Mouse (Mus musculus) intestine, embryonic 16.5 days (tissue): ENCODE measurements around the gene Tyms. TPM values are rescaled to one million over a fixed set of nuclear protein-coding genes. Genes with fewer than 3 reads are reported as not detected.

Source experiments
- ATAC-seq: fragments of 200-750 bp; cut with Nextera tagmentation; 2 replicates; pipeline ENCODE4 v1.8.0; 2017; ENCODE audit warnings: moderate TSS enrichment, moderate library complexity
- H3K27ac ChIP-seq: fragments of 300-500 bp; sonication (generic); 2 replicates; pipeline ENCODE4 v1.5.1; 2014; ENCODE audit warnings: mild to moderate bottlenecking, low read length
- H3K27me3 ChIP-seq: fragments of 300-500 bp; sonication (generic); replicated peaks from 2 replicates; pipeline ENCODE4 v1.6.1; 2014; ENCODE audit warnings: low read length, control low read depth, mixed read lengths; ENCODE audit not compliant: control insufficient read depth, insufficient read depth
- H3K36me3 ChIP-seq: fragments of 300-500 bp; sonication (generic); 2 replicates; pipeline ENCODE4 v1.6.1; 2014; ENCODE audit warnings: low read length, control low read depth; ENCODE audit not compliant: control insufficient read depth, insufficient read depth
- H3K4me1 ChIP-seq: fragments of 300-500 bp; sonication (generic); 2 replicates; pipeline ENCODE4 v1.6.1; 2014; ENCODE audit warnings: low read length, control low read depth, mixed read lengths; ENCODE audit not compliant: control insufficient read depth, insufficient read depth
- H3K4me2 ChIP-seq: fragments of 300-500 bp; sonication (generic); 2 replicates; pipeline ENCODE4 v1.6.1; 2014; ENCODE audit warnings: low read depth, low read length, control low read depth
- H3K4me3 ChIP-seq: fragments of 300-500 bp; sonication (generic); 2 replicates; pipeline ENCODE4 v1.5.1; 2014; ENCODE audit warnings: mild to moderate bottlenecking, low read length
- H3K9ac ChIP-seq: fragments of 300-500 bp; sonication (generic); 2 replicates; pipeline ENCODE4 v1.6.1; 2014; ENCODE audit warnings: low read depth, low read length
- H3K9me3 ChIP-seq: fragments of 300-500 bp; sonication (generic); 2 replicates; pipeline ENCODE4 v1.6.1; 2016; ENCODE audit warnings: low read length, control low read depth; ENCODE audit not compliant: control insufficient read depth
- WGBS: fragments of 180-500 bp; shearing (Covaris S2); extraction: QIAGEN DNeasy Blood & Tissue Kit; methylation state at CpG from one replicate; pipeline ENCODE4 v1.1.7; 2014; 5-methylcytosine and 5-hydroxymethylcytosine counted together
- polyA plus RNA-seq: library from polyadenylated mRNA; unstranded; fragments of >200 nt; fragmentation: Nextera tagmentation; extraction: Ambion mirVana; gene quantifications from 2 replicates; pipeline ENCODE4 v1.2.1, GENCODE M21; 2015

Tyms gene
- polyA plus RNA-seq = 224 and 260 TPM in 2 replicates

- H3K36me3 ChIP-seq = peaks cover 7% of the 10 kb centered on the region; the same call in 1 of the 2 replicates
- no peaks in the 10 kb centered on the region for H3K27me3 ChIP-seq
- H3K9ac ChIP-seq = peak within 1 kb of the TSS; percentile 88
- ATAC-seq = peak; percentile 96
- H3K4me1 ChIP-seq = peaks cover 12% of the 10 kb centered on the region
- H3K27ac ChIP-seq = peak within 1 kb of the TSS; percentile 88
- H3K4me2 ChIP-seq = peak within 1 kb of the TSS; percentile 81
- no peaks in the 10 kb centered on the region for H3K9me3 ChIP-seq
- peak within 1 kb of the TSS; percentile 88 for H3K4me3 ChIP-seq
- under 1% methylated on average over 45 of the region's 45 CpGs for WGBS
These were observed at the start of gene Tyms for GRCm38 (mm10) chr5:30072825-30073821. TSS of gene Tyms (minus strand) at chr5:30073617.

GRCm38 (mm10) chr5:30122481-30122880, 49.1 kb upstream of the Tyms start:
- WGBS = 93% methylated on average over 6 of the region's 6 CpGs
- Histone ChIP-seq H3K27ac (no peak overlapping the region), H3K4me3 (no peak overlapping the region), H3K9ac (no peak overlapping the region), H3K4me1 (peaks cover 9% of the 10 kb centered on the region), H3K36me3 (peaks cover 31% of the 10 kb centered on the region), H3K4me2 (no peak overlapping the region), H3K27me3 (no peaks in the 10 kb centered on the region), H3K9me3 (no peaks in the 10 kb centered on the region)
- no peak for ATAC-seq

DNA sequence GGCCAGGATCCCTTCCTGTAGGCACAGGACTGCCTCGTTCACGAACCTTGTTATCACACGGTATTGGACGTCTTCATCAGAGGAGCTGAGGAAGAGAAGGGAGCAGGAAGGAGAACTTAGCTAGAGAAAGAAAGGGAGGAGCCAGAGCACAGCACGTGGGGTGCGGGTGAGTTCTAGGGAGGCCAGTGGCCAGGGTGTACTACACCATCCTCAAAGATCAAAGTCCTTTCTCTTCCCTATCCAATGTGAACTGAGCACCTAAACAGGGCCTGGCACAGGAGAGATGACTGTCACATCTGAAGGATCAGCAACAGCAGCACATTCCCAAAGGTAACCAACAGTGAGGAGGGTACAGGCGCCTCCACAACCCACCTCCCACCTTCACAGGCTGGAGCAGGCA, 46.7 kb upstream of the Tyms start:
- peak; percentile 89 for ATAC-seq
- Histone ChIP-seq H3K4me3 (no peak overlapping the region), H3K36me3 (peaks cover 26% of the 10 kb centered on the region), H3K4me2 (no peak overlapping the region), H3K9ac (no peak overlapping the region), H3K27ac (0 out of 2 replicates have a peak overlapping the region, but pooled peaks have one; percentile 17), H3K27me3 (no peaks in the 10 kb centered on the region), H3K4me1 (peaks cover 9% of the 10 kb centered on the region), H3K9me3 (no peaks in the 10 kb centered on the region)
- 81% methylated on average over 7 of the region's 7 CpGs for WGBS

- 0 out of 2 replicates have a peak overlapping the region, but pooled peaks have one; percentile 13 for H3K27ac ChIP-seq
These were observed 45.7 kb upstream of the Tyms start for GRCm38 (mm10) chr5:30119163-30119562.

GRCm38 (mm10) chr5:30118018-30118417, 44.6 kb upstream of the Tyms start:
- no peak overlapping the region for H3K4me3 ChIP-seq
- H3K4me2 ChIP-seq = no peak overlapping the region
- WGBS = 73% methylated on average over 1 of the region's 1 CpGs
- H3K27me3 ChIP-seq = 0 out of 2 replicates have a peak, but pooled peaks cover 3% of the 10 kb centered on the region
- H3K27ac ChIP-seq = no peak overlapping the region
- H3K4me1 ChIP-seq = peaks cover 14% of the 10 kb centered on the region
- ATAC-seq = no peak
- H3K9me3 ChIP-seq = no peaks in the 10 kb centered on the region
- no peak overlapping the region for H3K9ac ChIP-seq
- peaks cover 13% of the 10 kb centered on the region for H3K36me3 ChIP-seq

More at GRCm38 (mm10) chr5:30119163-30119562, 45.7 kb upstream of the Tyms start:
- ATAC-seq = no peak
- H3K4me1 ChIP-seq = peaks cover 11% of the 10 kb centered on the region
- 74% methylated on average over 6 of the region's 6 CpGs for WGBS
- no peak overlapping the region for H3K4me2 ChIP-seq
- peaks cover 19% of the 10 kb centered on the region for H3K36me3 ChIP-seq
- H3K9ac ChIP-seq = no peak overlapping the region
- no peaks in the 10 kb centered on the region for H3K27me3 ChIP-seq
- no peaks in the 10 kb centered on the region for H3K9me3 ChIP-seq
- no peak overlapping the region for H3K4me3 ChIP-seq

GRCm38 (mm10) chr5:30115718-30116117, 42.3 kb upstream of the Tyms start:
- 43% methylated on average over 10 of the region's 10 CpGs for WGBS
- Histone ChIP-seq H3K36me3 (0 out of 2 replicates have a peak, but pooled peaks cover 3% of the 10 kb centered on the region), H3K9ac (no peak overlapping the region), H3K4me3 (no peak overlapping the region), H3K27ac (no peak overlapping the region), H3K4me1 (peaks cover 25% of the 10 kb centered on the region), H3K9me3 (no peaks in the 10 kb centered on the region), H3K4me2 (no peak overlapping the region), H3K27me3 (0 out of 2 replicates have a peak, but pooled peaks cover 3% of the 10 kb centered on the region)
- no peak for ATAC-seq

GRCm38 (mm10) chr5:30114761-30115140, 41.3 kb upstream of the Tyms start:
- H3K9me3 ChIP-seq = no peaks in the 10 kb centered on the region
- H3K27ac ChIP-seq = no peak overlapping the region
- 0 out of 2 replicates have a peak, but pooled peaks cover under 1% of the 10 kb centered on the region for H3K36me3 ChIP-seq
- peak overlapping the region; percentile 63 for H3K4me3 ChIP-seq
- peak overlapping the region; percentile 70 for H3K9ac ChIP-seq
- H3K4me1 ChIP-seq = peaks cover 27% of the 10 kb centered on the region
- peak overlapping the region; percentile 96 for H3K4me2 ChIP-seq
- WGBS = 3% methylated on average over 28 of the region's 28 CpGs
- ATAC-seq = 0 out of 2 replicates have a peak, but pooled peaks have one; percentile 4
- 0 out of 2 replicates have a peak, but pooled peaks cover 3% of the 10 kb centered on the region for H3K27me3 ChIP-seq

GRCm38 (mm10) chr5:30113881-30114760, 40.7 kb upstream of the Tyms start:
- H3K27ac ChIP-seq = no peak overlapping the region
- ATAC-seq = peak; percentile 65
- 2% methylated on average over 103 of the region's 103 CpGs for WGBS
- H3K4me3 ChIP-seq = peak overlapping the region; percentile 63
- 0 out of 2 replicates have a peak, but pooled peaks cover 3% of the 10 kb centered on the region for H3K27me3 ChIP-seq
- H3K9ac ChIP-seq = peak overlapping the region; percentile 70
- no peaks in the 10 kb centered on the region for H3K36me3 ChIP-seq
- H3K9me3 ChIP-seq = no peaks in the 10 kb centered on the region
- H3K4me2 ChIP-seq = peak overlapping the region; percentile 96
- H3K4me1 ChIP-seq = peaks cover 25% of the 10 kb centered on the region
